Mouse (Mus musculus) spleen, postnatal 0 days (tissue): ENCODE measurements around the gene Oas1h. TPM values are rescaled to one million over a fixed set of nuclear protein-coding genes. Genes with fewer than 3 reads are reported as not detected.

Experiments used
- polyA plus RNA-seq: library from polyadenylated mRNA; unstranded; fragments of >200 nt; fragmentation: Nextera tagmentation; extraction: Ambion mirVana; gene quantifications from 2 replicates; pipeline ENCODE4 v1.2.1, GENCODE M21; 2015

Oas1h gene
- polyA plus RNA-seq: not detected in 2 replicates

DNA sequence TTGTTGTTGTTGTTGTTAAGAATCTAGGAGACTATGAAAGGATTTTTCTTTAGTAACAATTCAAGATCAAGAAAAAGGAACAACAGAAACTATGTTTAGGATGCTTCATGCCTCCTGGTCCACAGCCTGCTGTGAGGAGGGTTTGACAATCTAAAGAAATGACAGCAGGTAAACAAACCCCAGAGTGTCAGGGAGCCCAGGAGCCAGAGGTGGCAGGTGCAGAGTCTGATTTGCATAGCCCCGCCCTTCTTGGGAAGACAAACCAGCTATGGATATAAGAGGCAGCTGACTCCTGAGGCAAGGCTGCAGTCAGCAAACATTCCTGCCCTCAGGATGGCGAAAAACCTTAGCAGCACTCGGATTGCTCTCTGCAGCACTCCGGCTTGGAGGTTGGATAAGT, at the start of gene Oas1h:
Gene Oas1h (plus strand): TSS at position 301 of the 400 bp plus-strand sequence.

DNA sequence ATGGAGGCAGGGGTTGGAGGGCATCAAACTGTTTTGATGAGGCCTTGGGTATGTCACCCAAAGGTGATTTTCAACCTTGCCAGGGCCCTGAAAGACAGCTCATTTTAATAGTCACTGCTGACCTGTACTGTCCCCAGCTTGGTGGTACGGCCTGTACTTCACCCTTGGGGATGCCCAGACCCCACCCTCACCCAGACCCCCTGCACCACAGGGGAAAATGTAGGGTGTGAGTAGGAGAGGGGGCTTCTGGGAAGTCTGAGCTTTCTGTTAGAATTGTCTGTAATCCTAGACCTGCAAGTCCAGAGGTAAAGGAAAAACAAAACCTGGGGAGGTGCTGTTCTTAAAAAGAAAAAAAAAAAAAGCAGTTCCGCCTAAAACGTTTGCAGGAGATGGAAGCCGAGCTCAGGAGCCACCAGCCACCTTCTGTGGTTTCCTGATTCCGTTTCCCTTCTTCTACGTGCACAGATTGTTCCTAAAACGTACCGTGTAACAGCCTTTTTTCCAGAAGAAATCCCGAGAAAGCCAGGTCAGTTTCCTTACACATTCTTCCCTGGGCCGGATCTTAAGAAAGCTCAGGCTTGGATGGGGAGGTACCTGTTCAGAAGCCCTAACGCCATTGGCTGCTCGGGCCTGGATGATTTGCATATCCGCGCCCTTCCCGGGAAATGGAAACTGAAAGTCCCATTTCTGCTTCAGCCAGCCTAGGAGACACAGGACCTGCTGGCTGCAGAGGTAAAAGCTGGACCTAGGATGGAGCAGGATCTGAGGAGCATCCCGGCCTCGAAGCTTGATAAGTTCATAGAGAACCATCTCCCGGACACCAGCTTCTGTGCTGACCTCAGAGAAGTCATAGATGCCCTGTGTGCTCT, 49.0 kb upstream of the Oas1h start, which contains the start of gene Oas1c:
Gene Oas1c (minus strand): TSS at position 564 of the 869 bp plus-strand sequence.

DNA sequence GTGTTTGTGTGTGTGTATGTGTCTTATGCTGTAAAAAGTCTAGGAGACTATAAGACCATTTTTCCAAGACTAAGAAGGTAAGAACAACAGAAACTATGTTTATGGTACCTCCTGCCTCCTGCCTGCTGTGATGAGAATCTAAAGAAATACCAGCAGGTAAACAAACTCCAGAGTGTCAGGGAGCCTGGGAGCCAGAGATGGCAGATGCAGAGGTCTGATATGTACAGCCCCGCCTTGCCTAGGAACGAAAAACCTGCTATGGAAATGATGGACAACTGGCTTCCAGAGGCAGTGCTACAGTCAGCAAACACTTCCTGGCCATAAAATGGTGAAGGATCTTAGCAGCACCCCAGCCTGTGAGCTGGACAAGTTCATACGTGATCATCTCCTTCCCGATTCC, 14.2 kb upstream of the Oas1h start, which contains the start of gene Oas1f:
Gene Oas1f (plus strand): TSS at position 301 of the 400 bp plus-strand sequence.

DNA sequence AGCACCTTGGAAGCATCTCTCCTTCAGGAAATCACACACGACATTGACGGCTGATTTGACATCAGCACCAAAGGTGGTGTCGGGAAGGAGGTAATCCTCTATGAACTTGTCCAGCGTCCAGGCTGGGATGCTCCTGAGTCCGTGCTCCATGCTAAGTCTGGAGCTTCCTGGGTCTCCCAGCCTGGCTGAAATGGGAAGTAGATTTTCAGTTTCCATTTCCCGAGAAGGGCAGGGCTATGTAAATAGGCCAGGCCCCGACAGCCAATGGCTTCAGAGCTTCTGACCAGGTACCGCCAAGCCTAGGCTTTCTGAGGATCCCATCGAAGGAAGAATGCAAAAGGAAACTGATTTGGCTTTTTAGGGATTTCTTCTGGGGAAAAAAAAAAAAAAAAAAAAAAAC, 26.2 kb downstream of the Oas1h start, which contains the start of gene Oas1g:
Gene Oas1g (minus strand): TSS at position 201 of the 400 bp plus-strand sequence.

DNA sequence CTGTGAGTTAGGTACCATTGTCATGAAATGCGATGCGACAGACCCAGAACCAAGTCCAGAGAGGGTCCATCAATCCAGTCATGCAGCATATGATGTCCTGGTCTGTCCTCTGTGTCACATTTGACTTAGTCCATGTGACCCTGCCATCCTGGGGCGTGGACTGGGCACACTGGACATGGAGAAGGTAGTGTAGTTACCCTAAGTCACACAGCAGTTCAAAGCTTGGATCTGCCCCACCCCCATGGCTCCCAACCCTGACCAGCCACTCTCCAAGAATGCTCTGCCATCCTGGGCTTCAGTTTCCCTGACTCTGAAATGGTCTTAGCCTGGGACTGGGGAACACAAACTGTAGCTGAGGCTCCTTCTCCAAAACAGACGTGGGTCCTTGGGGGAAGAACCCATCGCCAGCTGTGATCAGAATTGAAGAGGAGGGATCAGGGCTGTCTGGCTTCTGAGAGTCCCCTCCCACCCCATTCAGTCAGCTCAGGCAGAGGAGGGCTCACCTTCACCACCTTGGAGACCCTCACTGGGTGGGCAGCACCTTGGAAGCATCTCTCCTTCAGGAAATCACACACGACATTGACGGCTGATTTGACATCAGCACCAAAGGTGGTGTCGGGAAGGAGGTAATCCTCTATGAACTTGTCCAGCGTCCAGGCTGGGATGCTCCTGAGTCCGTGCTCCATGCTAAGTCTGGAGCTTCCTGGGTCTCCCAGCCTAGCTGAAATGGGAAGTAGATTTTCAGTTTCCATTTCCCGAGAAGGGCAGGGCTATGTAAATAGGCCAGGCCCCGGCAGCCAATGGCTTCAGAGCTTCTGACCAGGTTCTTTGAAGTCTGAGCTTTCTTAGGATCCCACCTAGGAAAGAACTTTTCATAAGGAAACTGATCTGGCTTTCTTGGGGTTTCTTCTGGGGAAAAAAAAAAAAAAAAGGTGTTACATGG, 45.8 kb downstream of the Oas1h start, which contains the start of gene Oas1a:
Gene Oas1a (minus strand): TSS at position 731 of the 943 bp plus-strand sequence.

DNA sequence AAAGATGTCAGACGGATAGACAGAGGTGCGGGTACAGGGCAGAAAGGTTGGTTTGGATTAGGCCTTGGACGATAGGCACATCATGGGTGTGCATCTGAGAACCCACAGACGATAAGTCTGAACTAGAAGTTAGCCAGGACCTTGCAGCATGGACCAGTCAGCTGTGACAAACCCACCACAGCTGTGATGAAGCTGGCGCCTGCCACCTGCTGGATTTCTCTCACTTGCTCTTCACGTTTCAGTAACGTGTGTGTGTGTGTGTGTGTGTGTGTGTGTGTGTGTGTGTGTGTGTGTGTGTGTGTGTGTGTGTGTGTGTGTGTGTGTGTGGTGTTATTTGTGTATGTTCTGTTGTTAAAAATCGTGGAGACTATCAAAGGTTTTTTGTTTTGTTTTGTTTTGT, 53.0 kb downstream of the Oas1h start, which contains the start of gene Oas1d:
Gene Oas1d (plus strand): TSS at position 333 of the 400 bp plus-strand sequence.

Other genes starting within 250 kb of the Oas1h start
- gene Rita1, start 248.8 kb upstream of the Oas1h start, polyA plus RNA-seq: 5.8 and 6.9 TPM in 2 replicates
- gene Ddx54, start 248.7 kb upstream of the Oas1h start, polyA plus RNA-seq: 19.8 and 21.7 TPM in 2 replicates
- not detected in 2 replicates for gene Cfap73, start 227.2 kb upstream of the Oas1h start, polyA plus RNA-seq
- 0.11 and 0.61 TPM in 2 replicates for gene Rasal1, start 212.6 kb upstream of the Oas1h start, polyA plus RNA-seq
- 0.40 and 0.51 TPM in 2 replicates for gene Dtx1, start 149.5 kb upstream of the Oas1h start, polyA plus RNA-seq
- 1.9 and 3.9 TPM in 2 replicates for gene Oas2, start 111.6 kb upstream of the Oas1h start, polyA plus RNA-seq
- 5.3 and 7.7 TPM in 2 replicates for gene Oas3, start 83.8 kb upstream of the Oas1h start, polyA plus RNA-seq
- 0.22 and 0.49 TPM in 2 replicates for gene Oas1e, start 65.9 kb upstream of the Oas1h start, polyA plus RNA-seq
- gene Oas1c, start 48.9 kb upstream of the Oas1h start, polyA plus RNA-seq: 1.3 and 1.6 TPM in 2 replicates
- not detected in 2 replicates for gene Oas1f, start 14.1 kb upstream of the Oas1h start, polyA plus RNA-seq
- gene Oas1g, start 26.2 kb downstream of the Oas1h start, polyA plus RNA-seq: 1.3 and 1.5 TPM in 2 replicates
- 8.6 and 10.3 TPM in 2 replicates for gene Oas1a, start 46.1 kb downstream of the Oas1h start, polyA plus RNA-seq
- gene Oas1d, start 53.1 kb downstream of the Oas1h start, polyA plus RNA-seq: not detected in 2 replicates
- 0.02 TPM in 1 of 2 replicates, not detected in the other for gene Rph3a, start 148.7 kb downstream of the Oas1h start, polyA plus RNA-seq